Mouse (Mus musculus) MEL (cell line): ENCODE measurements around the gene Aebp1. TPM values are rescaled to one million over a fixed set of nuclear protein-coding genes. Genes with fewer than 3 reads are reported as not detected.

Experiments
- DNase-seq: peaks from one replicate; pipeline ENCODE4 v3.0.0; 2011; ENCODE audit warnings: low read depth, low spot score
- H3K27ac ChIP-seq: 2 replicates; pipeline ENCODE4 v1.5.1; 2012; ENCODE audit warnings: low read depth, mild to moderate bottlenecking, control low read depth, low read length, moderate library complexity; ENCODE audit not compliant: control insufficient read depth
- H3K27me3 ChIP-seq, 2 experiments: fragments of 150-350 bp in 1 of 2; sonication (generic) in 1 of 2; 2 replicates each; pipeline ENCODE4 v1.6.1; 2012; ENCODE audit warnings: low read length in 2 of 2, mild to moderate bottlenecking in 2 of 2, improper control_type of control experiment in 1 of 2, moderate library complexity in 1 of 2; ENCODE audit not compliant: insufficient read depth in 2 of 2, control insufficient read depth in 1 of 2
- H3K36me3 ChIP-seq, 2 experiments: 2 replicates each; pipeline ENCODE4 v1.6.1; 2012 to 2014; ENCODE audit warnings: low read length in 2 of 2, improper control_type of control experiment in 1 of 2, inconsistent platforms in 1 of 2, mild to moderate bottlenecking in 1 of 2; ENCODE audit not compliant: insufficient read depth in 2 of 2, control insufficient read depth in 1 of 2
- H3K4me1 ChIP-seq, 2 experiments: fragments of 150-350 bp in 1 of 2; sonication (generic) in 1 of 2; 2 replicates each; pipeline ENCODE4 v1.6.1; 2012; ENCODE audit warnings: low read length in 2 of 2, improper control_type of control experiment in 1 of 2, mild to moderate bottlenecking in 1 of 2; ENCODE audit not compliant: insufficient read depth in 2 of 2, control insufficient read depth in 1 of 2
- H3K4me3 ChIP-seq, 2 experiments: fragments of 150-350 bp in 1 of 2; sonication (generic) in 1 of 2; 2 replicates each; pipeline ENCODE4 v1.5.1; 2012; ENCODE audit warnings: low read depth in 2 of 2, low read length in 2 of 2, mild to moderate bottlenecking in 2 of 2, moderate library complexity in 2 of 2, control low read depth in 1 of 2, improper control_type of control experiment in 1 of 2; ENCODE audit not compliant: control insufficient read depth in 1 of 2, insufficient read depth in 1 of 2
- H3K79me2 ChIP-seq: 2 replicates; pipeline ENCODE4 v1.6.1; 2012; ENCODE audit warnings: mild to moderate bottlenecking, low read length, moderate library complexity; ENCODE audit not compliant: control insufficient read depth, poor library complexity, insufficient read depth
- H3K9ac ChIP-seq: 2 replicates; pipeline ENCODE4 v1.6.1; 2012; ENCODE audit warnings: low read depth, mild to moderate bottlenecking, control low read depth, low read length, moderate library complexity; ENCODE audit not compliant: control insufficient read depth, poor library complexity, severe bottlenecking
- H3K9me3 ChIP-seq: fragments of 150-350 bp; sonication (generic); replicated peaks from 2 replicates; pipeline ENCODE4 v1.6.1; 2012; ENCODE audit warnings: mild to moderate bottlenecking, low read length, improper control_type of control experiment, moderate library complexity; ENCODE audit not compliant: insufficient read depth
- CTCF ChIP-seq, 3 experiments: IDR thresholded peaks in 2 of 3; conservative IDR thresholded peaks in 1 of 3; 2 replicates each; pipeline ENCODE4 v1.5.1; 2011 to 2012; ENCODE audit warnings: low read length in 3 of 3, low read depth in 2 of 3, mild to moderate bottlenecking in 2 of 3, improper control_type of control experiment in 1 of 3, inconsistent platforms in 1 of 3, mixed read lengths in 1 of 3, moderate library complexity in 1 of 3; ENCODE audit not compliant: control insufficient read depth in 1 of 3, insufficient read depth in 1 of 3, poor library complexity in 1 of 3, severe bottlenecking in 1 of 3
- EP300 ChIP-seq, 2 experiments: IDR thresholded peaks; 2 replicates each; pipeline ENCODE4 v1.6.1; 2011; ENCODE audit warnings: improper control_type of control experiment in 2 of 2, low read length in 2 of 2, low read depth in 1 of 2, mild to moderate bottlenecking in 1 of 2
- ETS1 ChIP-seq: IDR thresholded peaks from 2 replicates; pipeline ENCODE4 v1.6.1; 2012; ENCODE audit warnings: low read depth, mild to moderate bottlenecking, inconsistent platforms, low read length, improper control_type of control experiment, moderate library complexity
- GABPA ChIP-seq: IDR thresholded peaks from 2 replicates; pipeline ENCODE4 v1.6.1; 2012; ENCODE audit warnings: low read depth, mild to moderate bottlenecking, inconsistent platforms, low read length, improper control_type of control experiment, moderate library complexity
- GATA1 ChIP-seq: IDR thresholded peaks from 2 replicates; pipeline ENCODE4 v1.6.1; 2011; ENCODE audit warnings: low read depth, low read length, improper control_type of control experiment
- JUND ChIP-seq: IDR thresholded peaks from 2 replicates; pipeline ENCODE4 v1.6.1; 2011; ENCODE audit warnings: low read depth, mild to moderate bottlenecking, improper control_type of control experiment, low read length
- KAT2A ChIP-seq: conservative IDR thresholded peaks from 2 replicates; pipeline ENCODE4 v1.6.1; 2012; ENCODE audit warnings: low read depth, low read length, improper control_type of control experiment, inconsistent platforms
- MAX ChIP-seq: IDR thresholded peaks from 2 replicates; pipeline ENCODE4 v1.6.1; 2011; ENCODE audit warnings: low read length, improper control_type of control experiment
- MEF2A ChIP-seq: IDR thresholded peaks from 2 replicates; pipeline ENCODE4 v1.6.1; 2014; ENCODE audit warnings: low read depth, mild to moderate bottlenecking, inconsistent platforms, low read length, improper control_type of control experiment; ENCODE audit not compliant: poor library complexity, insufficient replicate concordance, severe bottlenecking; ENCODE audit errors: extremely low read depth
- MYB ChIP-seq: IDR thresholded peaks from 2 replicates; pipeline ENCODE4 v1.6.1; 2011; ENCODE audit warnings: mild to moderate bottlenecking, low read depth, low read length, improper control_type of control experiment
- NELFE ChIP-seq: IDR thresholded peaks from 2 replicates; pipeline ENCODE4 v1.6.1; 2011; ENCODE audit warnings: low read depth, low read length, improper control_type of control experiment
- POLR2AphosphoS2 ChIP-seq: IDR thresholded peaks from 2 replicates; pipeline ENCODE4 v1.6.1; 2011; ENCODE audit warnings: low read length, improper control_type of control experiment
- POLR2AphosphoS5 ChIP-seq: IDR thresholded peaks from 2 replicates; pipeline ENCODE4 v1.6.1; 2012; ENCODE audit warnings: low read depth, borderline replicate concordance, mild to moderate bottlenecking, inconsistent platforms, low read length, moderate library complexity, mixed read lengths
- RAD21 ChIP-seq: IDR thresholded peaks from 2 replicates; pipeline ENCODE4 v1.6.1; 2011; ENCODE audit warnings: mild to moderate bottlenecking, low read depth, low read length, improper control_type of control experiment
- RCOR1 ChIP-seq: IDR thresholded peaks from 2 replicates; pipeline ENCODE4 v1.6.1; 2012; ENCODE audit warnings: low read depth, mild to moderate bottlenecking, inconsistent platforms, low read length, improper control_type of control experiment
- SIN3A ChIP-seq: IDR thresholded peaks from 2 replicates; pipeline ENCODE4 v1.6.1; 2012; ENCODE audit warnings: low read length, improper control_type of control experiment, inconsistent platforms
- TAL1 ChIP-seq: IDR thresholded peaks from 2 replicates; pipeline ENCODE4 v1.6.1; 2012; ENCODE audit warnings: mild to moderate bottlenecking, inconsistent platforms, low read length, moderate library complexity, mixed read lengths
- TBP ChIP-seq: IDR thresholded peaks from 2 replicates; pipeline ENCODE4 v1.8.0; 2011; ENCODE audit warnings: low read depth, low read length, improper control_type of control experiment
- UBTF ChIP-seq: IDR thresholded peaks from 2 replicates; pipeline ENCODE4 v1.6.1; 2012; ENCODE audit warnings: low read depth, mild to moderate bottlenecking, inconsistent platforms, low read length, improper control_type of control experiment, moderate library complexity, borderline replicate concordance; ENCODE audit not compliant: insufficient read depth
- USF1 ChIP-seq: IDR thresholded peaks from 2 replicates; pipeline ENCODE4 v1.6.1; 2014; ENCODE audit warnings: low read depth, mild to moderate bottlenecking, inconsistent platforms, low read length, improper control_type of control experiment, moderate library complexity
- ZC3H11A ChIP-seq: IDR thresholded peaks from 2 replicates; pipeline ENCODE4 v1.6.1; 2012; ENCODE audit warnings: low read depth, mild to moderate bottlenecking, inconsistent platforms, low read length, improper control_type of control experiment
- ZMIZ1 ChIP-seq: IDR thresholded peaks from 2 replicates; pipeline ENCODE4 v1.6.1; 2012; ENCODE audit warnings: low read depth, mild to moderate bottlenecking, inconsistent platforms, low read length, improper control_type of control experiment, moderate library complexity
- ZNF384 ChIP-seq: IDR thresholded peaks from 2 replicates; pipeline ENCODE4 v1.6.1; 2012; ENCODE audit warnings: low read depth, mild to moderate bottlenecking, inconsistent platforms, low read length, improper control_type of control experiment
- polyA plus RNA-seq, 2 experiments: library from polyadenylated mRNA; stranded (reverse) in 1 of 2; unstranded in 1 of 2; fragments of >175 nt in 1 of 2; fragments of >200 nt in 1 of 2; gene quantifications; 2 replicates each; pipeline versions ENCODE4 v1.2.1 to v1.2.4; 2012; ENCODE audit warnings: low replicate concordance in 2 of 2, low read depth in 1 of 2; ENCODE audit not compliant: insufficient read length in 2 of 2, insufficient read depth in 1 of 2, missing spikeins in 1 of 2
- total RNA-seq: library from RNA; depleted of rRNA; stranded (reverse); fragments of 300-350 nt; gene quantifications from 2 replicates; pipeline ENCODE4 v1.2.3, GENCODE M21; 2012

Aebp1 gene
- total and polyA plus RNA-seq, 3 experiments: 0.10 TPM; not detected in 2

DNA sequence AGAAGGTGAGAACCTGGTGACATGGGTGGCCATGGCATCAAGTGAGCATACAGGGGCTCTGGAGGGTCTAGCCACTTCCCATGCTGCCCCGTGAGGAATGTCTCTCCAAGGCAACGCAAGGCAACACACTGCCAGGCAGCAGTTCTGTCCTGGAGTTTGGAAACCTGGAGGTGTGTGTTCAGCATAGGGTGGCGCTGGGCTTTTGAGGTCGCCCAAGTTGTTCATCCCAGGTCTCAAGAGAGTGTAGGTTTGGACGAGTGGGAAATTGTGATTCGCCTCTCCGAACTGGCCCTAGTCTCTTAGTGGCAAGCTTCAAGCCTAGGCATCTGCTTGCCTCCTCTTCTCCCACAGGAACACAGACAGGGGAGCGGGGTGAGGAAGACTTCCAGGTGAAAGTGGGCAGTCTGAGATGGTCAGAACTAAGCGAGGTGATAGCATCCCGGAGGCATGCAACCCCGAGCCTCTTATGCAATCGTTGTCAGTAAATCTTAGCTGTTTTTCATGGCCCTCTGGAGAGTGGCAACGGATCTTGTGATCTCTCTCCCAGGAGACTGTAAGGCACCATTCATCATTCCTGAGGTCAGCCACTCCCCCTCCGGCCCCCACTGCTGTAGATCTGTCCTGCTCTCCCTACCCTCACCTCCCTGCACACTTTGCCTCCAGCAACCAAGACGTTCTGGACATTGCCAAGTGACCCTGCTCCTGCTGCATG is 803 bp downstream of the Aebp1 start:
- Histone ChIP-seq H3K79me2 (no peaks in the 10 kb centered on the region), H3K27ac (no peak overlapping the region), H3K27me3 (peaks cover 0 to 2% of the 10 kb centered on the region in 2 experiments; a peak in 2 of 4 replicates), H3K4me1 (no peaks in the 10 kb centered on the region), H3K9me3 (no peaks in the 10 kb centered on the region), H3K9ac (no peak overlapping the region), H3K36me3 (no peaks in the 10 kb centered on the region), H3K4me3 (no peak overlapping the region)
- DNase-seq: no peak
- TF ChIP-seq TAL1: no peak
- TF ChIP-seq ZNF384: no peak
- TF ChIP-seq MAX: no peak
- no peak for TF ChIP-seq SIN3A
- TF ChIP-seq JUND: no peak
- no peak for TF ChIP-seq KAT2A
- TF ChIP-seq GATA1: no peak
- TF ChIP-seq CTCF (IDR thresholded peaks at IDR 0.05 in 2 of 3, conservative IDR thresholded peaks at IDR 0.05 in 1 of 3; ENCODE audit: control insufficient read depth in 1 of 3, insufficient read depth in 1 of 3, low read depth in 2 of 3, low read length in 3 of 3, poor library complexity in 1 of 3, severe bottlenecking in 1 of 3): no peak

DNA sequence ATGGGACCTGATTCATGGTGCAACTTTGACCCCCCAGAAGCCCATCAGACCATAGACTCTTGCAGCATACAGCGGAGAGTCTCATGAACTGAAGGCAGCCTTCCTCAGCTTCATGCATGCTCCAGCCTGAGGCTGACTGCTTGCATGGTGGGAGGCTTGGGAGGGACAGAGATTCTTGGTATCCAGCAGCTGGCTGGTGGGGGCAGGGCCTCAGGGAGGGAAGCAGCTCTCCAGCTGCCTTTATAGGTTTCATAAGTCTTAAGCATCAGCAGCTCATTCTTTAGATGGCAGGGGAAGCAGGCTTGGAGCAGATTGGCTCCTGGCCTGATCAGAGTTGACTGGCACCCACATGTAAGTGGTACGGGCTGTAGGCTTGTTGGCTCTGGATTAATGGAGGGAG is 5.4 kb downstream of the Aebp1 start:
- H3K27me3 ChIP-seq: no peaks in the 10 kb centered on the region
- H3K4me3 ChIP-seq: no peak overlapping the region
- no peak for DNase-seq
- no peaks in the 10 kb centered on the region; a peak in 1 of 4 replicates for H3K36me3 ChIP-seq
- H3K4me1 ChIP-seq: no peaks in the 10 kb centered on the region
- H3K9me3 ChIP-seq: no peaks in the 10 kb centered on the region
- TF ChIP-seq GABPA (no peak), MEF2A (no peak), MYB (no peak), NELFE (no peak), USF1 (no peak), ZMIZ1 (no peak), CTCF (IDR thresholded peaks at IDR 0.05 in 2 of 3, conservative IDR thresholded peaks at IDR 0.05 in 1 of 3; ENCODE audit: control insufficient read depth in 1 of 3, insufficient read depth in 1 of 3, low read depth in 2 of 3, low read length in 3 of 3, poor library complexity in 1 of 3, severe bottlenecking in 1 of 3) (no peak), KAT2A (no peak), RCOR1 (no peak), MAX (no peak), TBP (no peak), ZC3H11A (no peak), EP300 (IDR thresholded peaks at IDR 0.05; ENCODE audit: low read depth in 1 of 2, low read length in 2 of 2) (no peak), ETS1 (no peak), POLR2AphosphoS5 (no peak), TAL1 (no peak), UBTF (no peak), GATA1 (no peak), RAD21 (no peak), POLR2AphosphoS2 (no peak)
- TF ChIP-seq, all 39 proteins: peak for 0
- Histone ChIP-seq H3K79me2 (no peaks in the 10 kb centered on the region), H3K27ac (no peak overlapping the region), H3K9ac (no peak overlapping the region)
